Mouse (Mus musculus): Measurements from ENCODE around the gene Brinp2. TPM values are rescaled to one million over a fixed set of nuclear protein-coding genes. Genes with fewer than 3 reads are reported as not detected.
A peak's percentile ranks its signal among the peaks of the same experiment; 100 is the strongest.

The Brinp2 gene
- polyA plus RNA-seq, 1 experiment from 2014 or later: 0.29 TPM

GRCm38 (mm10) chr1:158355177-158356050 lies 712 bp downstream of the Brinp2 start:
- Histone ChIP-seq H3K4me3 (peak overlapping the region; percentile 55), H3K9ac (peak overlapping the region; percentile 13; the same call in 1 of the 2 replicates), H3K27ac (no peak overlapping the region), H3K4me2 (replicated peaks) (peak overlapping the region; percentile 82), H3K4me1 (peaks cover 11% of the 10 kb centered on the region; the same call in 1 of the 2 replicates), H3K9me3 (no peaks in the 10 kb centered on the region), H3K36me3 (no peaks in the 10 kb centered on the region), H3K27me3 (peaks cover 74% of the 10 kb centered on the region)
- no peak for ATAC-seq (ENCODE audit: low FRiP score, low read depth)
- WGBS: 12% methylated on average over 28 of the region's 28 CpGs

- Histone ChIP-seq H3K4me3 (no peak overlapping the region), H3K27ac (no peak overlapping the region), H3K9ac (no peak overlapping the region), H3K27me3 (peaks cover 63% of the 10 kb centered on the region), H3K4me2 (replicated peaks) (no peak overlapping the region), H3K36me3 (no peaks in the 10 kb centered on the region), H3K9me3 (no peaks in the 10 kb centered on the region), H3K4me1 (peaks cover 11% of the 10 kb centered on the region; the same call in 1 of the 2 replicates)
- WGBS: 70% methylated on average over 5 of the region's 5 CpGs
- no peak for ATAC-seq (ENCODE audit: low FRiP score, low read depth)
Measured at GRCm38 (mm10) chr1:158353656-158354371, 2.3 kb downstream of the Brinp2 start.

- H3K4me1 ChIP-seq: no peaks in the 10 kb centered on the region
- 49% methylated on average over 6 of the region's 6 CpGs for WGBS
- ATAC-seq (ENCODE audit: low FRiP score, low read depth): peak; percentile 15; the same call in 1 of the 2 replicates
Measured at GRCm38 (mm10) chr1:158343243-158343714, 12.8 kb downstream of the Brinp2 start.

GRCm38 (mm10) chr1:158328839-158329238 lies 27.3 kb downstream of the Brinp2 start:
- WGBS: 85% methylated on average over 2 of the region's 2 CpGs
- H3K27ac ChIP-seq: no peak overlapping the region
- H3K27me3 ChIP-seq: no peaks in the 10 kb centered on the region
- no peaks in the 10 kb centered on the region for H3K9me3 ChIP-seq
- no peaks in the 10 kb centered on the region for H3K36me3 ChIP-seq
- no peak overlapping the region for H3K4me3 ChIP-seq
- no peak overlapping the region for H3K9ac ChIP-seq
- no peak overlapping the region for H3K4me2 ChIP-seq (replicated peaks)
- H3K4me1 ChIP-seq: no peaks in the 10 kb centered on the region
- ATAC-seq (ENCODE audit: low FRiP score, low read depth): no peak

More at GRCm38 (mm10) chr1:158343243-158343714, 12.8 kb downstream of the Brinp2 start:
- H3K36me3 ChIP-seq: no peaks in the 10 kb centered on the region
- H3K27ac ChIP-seq: no peak overlapping the region
- 0 out of 2 replicates have a peak, but pooled peaks cover 3% of the 10 kb centered on the region for H3K27me3 ChIP-seq
- H3K4me3 ChIP-seq: no peak overlapping the region
- no peak overlapping the region for H3K9ac ChIP-seq
- no peak overlapping the region for H3K4me2 ChIP-seq (replicated peaks)
- no peaks in the 10 kb centered on the region for H3K9me3 ChIP-seq

GRCm38 (mm10) chr1:158328126-158328525 lies 28.0 kb downstream of the Brinp2 start:
- Histone ChIP-seq H3K9ac (no peak overlapping the region), H3K4me3 (no peak overlapping the region), H3K27me3 (no peaks in the 10 kb centered on the region), H3K27ac (no peak overlapping the region), H3K36me3 (no peaks in the 10 kb centered on the region), H3K4me1 (no peaks in the 10 kb centered on the region), H3K4me2 (replicated peaks) (no peak overlapping the region), H3K9me3 (no peaks in the 10 kb centered on the region)
- WGBS: 86% methylated on average over 5 of the region's 5 CpGs
- no peak for ATAC-seq (ENCODE audit: low FRiP score, low read depth)

GRCm38 (mm10) chr1:158323325-158323724 lies 32.8 kb downstream of the Brinp2 start:
- Histone ChIP-seq H3K4me2 (replicated peaks) (no peak overlapping the region), H3K9ac (no peak overlapping the region), H3K36me3 (no peaks in the 10 kb centered on the region), H3K27ac (no peak overlapping the region), H3K4me1 (no peaks in the 10 kb centered on the region), H3K9me3 (no peaks in the 10 kb centered on the region), H3K4me3 (no peak overlapping the region), H3K27me3 (no peaks in the 10 kb centered on the region)
- ATAC-seq (ENCODE audit: low FRiP score, low read depth): no peak
- WGBS: 81% methylated on average over 6 of the region's 6 CpGs

GRCm38 (mm10) chr1:158310426-158311156 lies 45.5 kb downstream of the Brinp2 start:
- no peak overlapping the region for H3K9ac ChIP-seq
- H3K27ac ChIP-seq: no peak overlapping the region
- WGBS: 66% methylated on average over 5 of the region's 5 CpGs
- no peak overlapping the region for H3K4me2 ChIP-seq (replicated peaks)
- no peak overlapping the region for H3K4me3 ChIP-seq
- H3K27me3 ChIP-seq: no peaks in the 10 kb centered on the region
- ATAC-seq (ENCODE audit: low FRiP score, low read depth): no peak
- H3K36me3 ChIP-seq: no peaks in the 10 kb centered on the region
- H3K4me1 ChIP-seq: no peaks in the 10 kb centered on the region
- no peaks in the 10 kb centered on the region for H3K9me3 ChIP-seq

- Histone ChIP-seq H3K9ac (no peak overlapping the region), H3K27ac (no peak overlapping the region), H3K4me2 (replicated peaks) (no peak overlapping the region), H3K27me3 (no peaks in the 10 kb centered on the region; the same call in 1 of the 2 replicates), H3K9me3 (no peaks in the 10 kb centered on the region), H3K4me1 (peaks cover 17% of the 10 kb centered on the region), H3K36me3 (no peaks in the 10 kb centered on the region), H3K4me3 (no peak overlapping the region)
- ATAC-seq (ENCODE audit: low FRiP score, low read depth): no peak
- 55% methylated on average over 7 of the region's 7 CpGs for WGBS
Measured at GRCm38 (mm10) chr1:158297042-158297441, 59.1 kb downstream of the Brinp2 start.

- Histone ChIP-seq H3K9ac (no peak overlapping the region), H3K4me1 (peaks cover 17% of the 10 kb centered on the region), H3K9me3 (no peaks in the 10 kb centered on the region), H3K4me2 (replicated peaks) (no peak overlapping the region), H3K27me3 (no peaks in the 10 kb centered on the region; the same call in 1 of the 2 replicates), H3K36me3 (no peaks in the 10 kb centered on the region), H3K27ac (no peak overlapping the region), H3K4me3 (no peak overlapping the region)
- WGBS: 71% methylated on average over 8 of the region's 8 CpGs
- no peak for ATAC-seq (ENCODE audit: low FRiP score, low read depth)
Measured at GRCm38 (mm10) chr1:158296287-158296931, 59.7 kb downstream of the Brinp2 start.

GRCm38 (mm10) chr1:158295270-158295669 lies 60.9 kb downstream of the Brinp2 start:
- no peak for ATAC-seq (ENCODE audit: low FRiP score, low read depth)
- Histone ChIP-seq H3K9me3 (no peaks in the 10 kb centered on the region), H3K27me3 (no peaks in the 10 kb centered on the region; the same call in 1 of the 2 replicates), H3K4me3 (no peak overlapping the region), H3K36me3 (no peaks in the 10 kb centered on the region), H3K4me2 (replicated peaks) (no peak overlapping the region), H3K4me1 (peaks cover 17% of the 10 kb centered on the region), H3K27ac (no peak overlapping the region), H3K9ac (no peak overlapping the region)
- 51% methylated on average over 16 of the region's 16 CpGs for WGBS

- no peak for ATAC-seq (ENCODE audit: low FRiP score, low read depth)
Measured at GRCm38 (mm10) chr1:158285198-158285597, 70.9 kb downstream of the Brinp2 start.

More at GRCm38 (mm10) chr1:158285198-158285597, 70.9 kb downstream of the Brinp2 start:
- 54% methylated on average over 3 of the region's 3 CpGs for WGBS
- no peak overlapping the region for H3K27ac ChIP-seq
- H3K9ac ChIP-seq: no peak overlapping the region
- H3K9me3 ChIP-seq: no peaks in the 10 kb centered on the region
- no peak overlapping the region for H3K4me2 ChIP-seq (replicated peaks)
- no peaks in the 10 kb centered on the region for H3K36me3 ChIP-seq
- 0 out of 2 replicates have a peak, but pooled peaks cover 2% of the 10 kb centered on the region for H3K27me3 ChIP-seq
- H3K4me1 ChIP-seq: peaks cover 10% of the 10 kb centered on the region; the same call in 1 of the 2 replicates
- H3K4me3 ChIP-seq: no peak overlapping the region

Measured in limb, embryonic 13.5 days (tissue).